Mouse (Mus musculus): Measurements from ENCODE around the gene Frg2f1.
A peak's percentile ranks its signal among the peaks of the same experiment; 100 is the strongest.
"Not testable (repeated sequence)": the region's sequence is repeated elsewhere in the genome, so short reads cannot be mapped to it uniquely, and the experiment has no call there.

Gene Frg2f1

DNA sequence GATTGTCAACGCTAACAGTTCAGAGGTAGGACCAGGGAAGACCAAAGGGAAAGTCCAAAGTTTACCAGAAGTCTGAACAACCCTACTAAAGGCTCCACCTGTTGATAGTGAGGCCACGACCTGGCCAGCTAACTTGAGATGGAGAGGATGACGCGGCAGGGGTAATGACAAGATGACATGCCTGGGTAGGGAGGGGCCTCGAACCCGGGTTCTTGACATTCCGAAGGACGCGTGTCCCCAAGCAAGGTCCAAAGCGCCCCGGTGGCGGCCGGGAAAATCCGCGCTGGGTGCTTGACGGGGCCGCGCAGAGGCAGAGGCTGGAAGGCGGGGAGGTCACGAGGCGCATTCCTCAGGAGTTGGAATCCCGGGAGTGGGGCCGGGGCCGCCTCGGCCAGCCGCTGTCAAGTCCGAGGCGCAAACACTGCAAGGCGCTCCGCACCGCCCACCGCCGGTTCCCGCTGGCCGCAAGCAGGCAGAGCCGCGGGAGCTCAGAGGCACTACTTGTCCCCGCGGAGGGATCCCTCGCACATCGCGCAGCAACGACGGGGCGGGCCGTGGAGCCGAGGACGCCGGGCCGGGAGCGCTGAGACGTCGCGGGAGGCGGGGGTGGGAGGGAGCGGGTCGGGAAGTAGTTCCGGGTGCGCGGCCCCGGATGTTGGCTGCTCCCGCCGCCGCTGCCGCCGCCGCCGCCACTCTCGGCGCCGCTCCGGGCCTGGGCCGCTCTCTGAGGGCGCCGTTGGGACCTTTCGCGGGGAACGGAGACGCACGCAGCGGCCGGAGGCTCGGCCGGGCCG lies at the start of gene Frg2f1:
Gene Frg2f1, minus strand, starts transcription at position 499 of the 794 bp plus-strand sequence.
- peak; percentile 96 for DNase-seq

DNA sequence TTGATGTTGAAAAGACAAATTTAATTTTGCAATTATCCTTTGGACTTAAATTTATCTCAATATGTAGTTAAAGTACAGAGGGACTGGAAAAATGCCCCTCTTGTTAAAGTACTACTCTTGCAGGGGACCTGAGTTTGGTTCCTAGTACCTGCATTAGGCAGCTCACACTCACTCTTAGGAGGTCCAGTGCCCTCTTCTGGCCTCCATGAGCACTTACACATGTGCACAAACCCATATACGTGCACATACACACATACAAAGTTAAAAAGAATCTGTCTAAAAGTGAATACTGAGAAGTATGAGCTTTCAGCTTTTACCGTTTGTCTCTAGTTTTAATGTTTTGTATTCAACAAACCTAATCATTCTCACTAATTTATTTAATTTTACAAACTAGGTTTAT lies 48.7 kb upstream of the Frg2f1 start:
- DNase-seq = no peak

DNA sequence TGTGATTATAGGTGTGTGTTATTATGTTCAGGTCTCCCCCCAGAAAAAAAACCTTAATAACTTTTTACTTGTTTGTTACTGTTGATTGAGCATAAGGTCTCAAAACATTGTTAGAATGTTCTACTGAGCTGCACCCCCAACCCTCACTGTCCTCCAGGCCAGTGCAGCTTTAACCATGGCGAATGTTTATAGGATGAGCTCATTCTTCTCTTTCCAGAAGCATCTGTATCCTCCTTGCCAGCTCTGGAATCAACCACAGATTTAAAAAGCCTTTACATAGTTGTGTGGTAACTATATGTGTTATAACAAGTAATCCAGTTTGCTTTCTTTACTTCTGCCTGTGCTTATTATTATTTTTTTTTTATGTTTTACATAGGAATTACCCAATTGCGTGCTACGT lies 36.1 kb upstream of the Frg2f1 start:
- no peak for DNase-seq

DNA sequence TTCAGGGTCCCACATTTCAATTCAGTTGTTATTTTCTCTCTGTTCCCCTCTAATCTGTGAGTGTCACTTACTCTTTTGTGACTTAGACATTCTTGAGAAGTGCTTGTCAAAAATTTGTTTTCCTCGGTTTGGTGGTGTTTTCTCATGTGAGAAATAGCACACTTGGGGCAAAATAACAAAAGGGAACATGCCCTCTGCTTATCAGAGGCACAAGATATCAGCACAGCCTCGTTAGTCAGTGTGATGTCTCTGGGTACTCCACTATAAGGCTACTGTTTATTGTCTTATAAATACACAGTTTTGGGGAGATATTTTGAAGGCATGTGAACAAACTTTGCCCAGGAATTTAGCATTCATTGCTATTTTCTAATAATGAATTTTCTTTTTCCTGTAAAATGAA lies 35.2 kb upstream of the Frg2f1 start:
- DNase-seq = no peak

DNA sequence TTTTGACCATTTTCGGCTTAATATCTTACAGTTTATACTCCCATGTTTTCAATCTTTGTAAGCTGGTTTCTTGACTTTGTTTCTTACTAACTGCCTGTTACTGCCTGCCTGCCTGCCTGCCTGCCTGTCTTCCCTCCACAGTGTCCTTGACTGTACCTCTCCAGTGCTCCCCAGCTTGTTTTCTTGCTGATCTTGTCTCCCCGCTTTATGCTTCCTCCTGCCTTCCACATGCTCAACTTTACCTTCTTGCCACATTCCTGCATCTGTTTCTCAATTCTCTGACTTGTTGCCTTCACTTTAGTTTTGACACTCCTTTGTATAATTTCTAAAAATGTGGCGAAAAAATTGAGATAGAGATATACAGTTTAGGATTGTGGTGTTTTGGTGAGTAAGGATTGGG lies 33.4 kb upstream of the Frg2f1 start:
- DNase-seq = no peak

DNA sequence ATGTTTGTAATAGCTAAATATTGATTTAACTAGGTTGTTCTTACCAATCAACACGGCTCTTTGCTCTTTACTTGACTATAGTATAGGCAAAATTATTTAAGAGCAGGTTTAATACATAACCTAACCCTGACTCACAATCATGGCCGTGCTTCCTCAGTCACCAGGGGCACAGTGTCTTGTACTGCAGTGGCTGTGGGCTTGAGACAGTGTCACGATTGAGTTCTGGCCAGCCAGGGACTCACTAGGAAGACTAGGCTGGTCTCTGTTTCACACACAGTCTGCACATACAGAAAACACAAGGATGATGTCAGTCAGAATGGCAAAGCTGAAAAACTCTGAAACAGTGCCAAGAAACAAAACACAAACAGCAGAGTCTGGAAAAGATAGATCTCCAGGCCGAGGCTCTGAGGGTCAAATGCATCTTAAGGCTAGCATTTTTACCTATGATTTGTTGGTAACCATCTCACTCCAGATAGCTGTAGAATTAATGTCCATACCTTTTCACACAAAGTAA lies 27.1 kb upstream of the Frg2f1 start:
- no peak for DNase-seq

DNA sequence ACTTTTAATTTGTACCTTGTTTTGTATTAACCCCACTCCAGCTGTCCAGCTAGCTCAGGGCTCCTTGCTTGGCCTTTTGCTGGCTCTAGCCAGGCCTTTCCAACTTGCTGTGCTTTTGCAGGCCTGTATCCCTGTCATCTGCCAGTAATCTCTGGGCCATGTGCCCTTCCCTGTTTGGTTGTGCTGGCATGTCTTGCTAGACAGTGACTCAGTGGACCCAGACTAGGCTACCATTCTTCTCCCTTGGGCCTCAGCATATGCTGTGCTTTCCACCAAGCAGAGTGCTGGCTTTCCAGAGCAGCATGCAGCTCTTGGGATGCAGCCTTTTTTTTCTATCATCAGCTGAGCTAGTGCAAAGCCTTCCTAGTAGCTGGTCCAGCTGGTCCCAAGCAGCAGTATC lies 23.8 kb upstream of the Frg2f1 start:
- DNase-seq = no peak

DNA sequence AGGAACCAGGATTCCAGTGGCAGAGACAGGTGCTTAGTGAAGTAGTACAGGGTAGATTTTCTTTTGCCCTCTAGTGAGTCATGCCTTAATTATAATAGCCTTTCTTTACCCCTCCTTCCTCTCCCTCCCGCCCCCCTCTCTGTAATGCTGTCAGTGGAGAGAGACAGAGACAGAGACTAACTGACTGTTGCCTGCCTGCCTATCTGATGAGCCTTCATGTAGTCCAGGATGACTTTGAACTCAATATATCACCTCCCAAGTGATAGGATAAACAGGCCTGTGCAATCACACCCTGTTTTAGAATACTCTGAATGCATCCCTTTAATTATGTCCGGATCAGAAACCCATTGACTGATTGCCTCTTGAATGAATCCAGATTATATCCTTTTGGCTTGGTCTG lies 16.1 kb upstream of the Frg2f1 start:
- no peak for DNase-seq

DNA sequence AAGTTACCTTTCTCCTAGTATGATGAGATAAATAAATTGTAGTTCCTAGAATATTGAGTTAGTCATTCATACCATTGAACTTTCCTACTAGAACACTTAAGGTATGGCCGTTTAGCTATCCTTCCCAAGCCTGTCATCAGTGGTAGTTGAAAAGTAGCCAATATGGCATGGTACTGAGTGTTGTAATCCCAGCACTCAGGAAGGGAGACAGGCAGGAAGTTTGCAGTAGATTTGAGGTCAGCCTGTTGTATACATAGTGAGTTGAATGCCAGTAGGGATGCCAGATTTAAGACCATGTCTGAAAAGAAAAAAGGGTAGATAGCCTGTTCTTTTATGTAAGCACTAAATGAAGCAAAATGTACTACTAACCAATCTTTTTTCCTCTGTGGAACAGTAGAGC lies 11.5 kb upstream of the Frg2f1 start:
- no peak for DNase-seq

DNA sequence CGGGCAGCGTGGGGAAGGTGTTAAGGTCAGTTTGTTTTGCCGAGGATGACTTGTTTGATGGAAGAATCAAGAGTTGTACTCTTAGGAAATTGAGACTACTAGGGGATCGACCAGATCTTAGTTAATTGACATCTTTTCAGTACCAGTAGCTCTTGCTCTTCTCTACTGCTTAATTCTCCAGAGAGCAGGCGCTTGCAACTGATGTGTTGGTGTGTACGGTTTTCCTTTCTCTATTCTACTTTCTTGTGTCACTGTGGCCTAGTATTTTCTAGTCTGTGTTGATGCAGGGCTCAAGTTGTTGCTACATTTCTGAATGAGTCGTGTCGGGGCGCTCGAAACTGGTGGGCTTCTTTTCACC lies 1.2 kb upstream of the Frg2f1 start:
- no peak for DNase-seq

DNA sequence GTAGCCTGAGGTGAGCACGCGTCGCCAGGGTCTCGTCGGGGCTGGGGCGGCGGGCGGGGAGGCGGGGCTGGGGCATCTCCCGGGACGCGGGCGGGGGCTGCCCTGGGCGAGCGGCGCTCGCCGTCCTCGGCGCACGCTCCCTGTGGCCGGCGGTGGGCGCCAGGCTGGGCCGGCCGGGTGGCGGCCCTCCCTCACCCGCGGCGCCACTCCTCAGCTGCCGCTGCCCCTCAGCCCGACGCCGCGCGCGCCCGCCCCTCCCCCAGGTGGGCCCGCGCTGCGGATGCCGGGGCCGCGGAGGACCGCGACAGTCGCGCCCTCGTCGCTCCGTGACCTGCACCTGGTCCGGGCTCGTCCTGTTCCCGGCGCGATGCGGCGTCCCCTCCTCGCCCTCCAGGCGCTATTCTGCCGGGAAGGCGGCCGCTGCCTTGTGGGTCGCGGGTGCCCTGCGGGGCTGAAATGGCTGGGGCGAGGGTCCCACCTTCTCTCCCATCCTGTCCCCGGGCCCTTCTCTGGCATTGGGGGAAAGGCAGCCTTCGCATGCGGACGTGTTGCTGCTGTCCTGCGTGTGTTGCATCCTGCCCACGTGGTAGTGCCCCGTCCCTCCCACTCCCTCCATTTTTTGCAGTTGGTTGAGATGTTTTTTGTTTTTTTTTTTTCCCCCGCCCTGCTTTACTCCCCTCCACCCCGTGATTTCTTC lies 655 bp upstream of the Frg2f1 start:
- DNase-seq = no peak

DNA sequence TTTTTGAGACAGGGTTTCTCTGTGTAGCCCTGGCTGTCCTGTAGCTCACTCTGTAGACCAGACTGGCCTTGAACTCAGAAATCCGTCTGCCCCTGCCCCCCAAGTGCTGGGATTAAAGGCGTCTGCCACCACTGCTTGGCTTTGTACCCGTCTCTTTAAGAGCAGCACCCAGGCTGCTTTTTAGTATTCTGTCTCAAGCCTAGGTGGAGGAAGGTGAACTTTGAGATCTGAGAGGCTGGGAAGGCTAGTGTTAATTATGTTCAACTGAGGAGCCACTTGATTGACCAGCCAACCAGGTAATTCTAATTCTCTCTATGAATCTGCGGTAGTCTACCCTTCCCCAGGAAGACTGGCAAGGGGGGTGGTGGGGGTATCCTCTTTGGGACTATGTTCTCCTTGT lies 1.9 kb downstream of the Frg2f1 start:
- no peak for DNase-seq

DNA sequence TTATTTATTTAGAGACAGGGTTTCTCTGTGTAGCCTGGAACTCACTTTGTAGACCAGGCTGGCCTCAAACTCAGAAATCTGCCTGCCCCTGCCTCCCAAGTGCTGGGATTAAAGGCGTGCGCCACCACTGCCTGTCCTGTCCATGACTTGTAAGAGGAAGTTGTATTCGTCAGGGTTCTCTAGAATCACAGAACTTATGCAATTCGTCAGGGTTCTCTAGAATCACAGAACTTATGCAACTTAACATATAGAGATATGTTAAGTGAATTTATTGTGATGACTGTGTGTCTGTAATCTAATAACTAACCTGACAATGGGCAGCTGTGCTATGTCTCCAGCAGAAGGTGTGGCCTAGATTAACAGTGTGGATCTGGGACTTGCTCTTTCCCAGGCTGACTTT lies 2.7 kb downstream of the Frg2f1 start, which contains the start of gene Foxj3:
Gene Foxj3, plus strand, starts transcription at position 390 of the 400 bp plus-strand sequence.
- not testable (repeated sequence) for DNase-seq

DNA sequence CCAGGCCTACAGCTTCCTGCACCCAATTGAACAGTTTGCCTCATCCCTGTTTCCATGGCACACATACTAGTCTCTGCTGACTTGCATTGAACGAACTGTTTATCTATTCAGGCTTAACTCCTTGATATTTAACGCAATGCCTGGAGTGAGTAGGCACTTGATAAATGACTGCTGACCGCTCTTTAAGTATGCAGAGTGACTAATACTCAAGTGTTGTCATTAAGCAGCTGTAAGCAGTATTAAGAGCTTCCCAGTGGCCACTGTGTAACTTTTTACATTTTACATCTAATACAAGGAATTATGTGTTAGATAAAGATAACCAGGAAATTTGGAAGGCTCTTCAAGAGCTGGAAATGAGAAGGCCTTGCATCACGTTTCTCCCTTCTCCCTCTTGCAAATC lies 4.2 kb downstream of the Frg2f1 start:
- DNase-seq = no peak

DNA sequence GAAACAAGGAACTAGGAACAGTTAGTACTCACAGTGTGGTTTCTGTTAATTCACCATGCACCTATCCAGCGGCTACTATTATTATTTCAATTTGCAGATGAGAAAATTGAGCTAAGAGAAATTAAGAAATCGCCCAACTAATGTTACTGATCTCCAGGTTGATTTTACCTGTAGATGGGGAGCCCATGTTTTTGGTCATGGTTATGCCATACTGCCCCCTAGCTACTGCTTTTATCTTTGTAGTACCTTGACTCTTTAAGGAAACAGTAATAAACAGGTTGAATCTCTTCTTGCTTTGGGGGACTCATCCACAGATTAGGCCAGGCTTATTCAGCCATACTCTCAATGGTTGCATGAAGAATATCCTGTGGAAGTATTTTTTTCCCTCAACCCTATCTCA lies 7.5 kb downstream of the Frg2f1 start:
- no peak for DNase-seq

DNA sequence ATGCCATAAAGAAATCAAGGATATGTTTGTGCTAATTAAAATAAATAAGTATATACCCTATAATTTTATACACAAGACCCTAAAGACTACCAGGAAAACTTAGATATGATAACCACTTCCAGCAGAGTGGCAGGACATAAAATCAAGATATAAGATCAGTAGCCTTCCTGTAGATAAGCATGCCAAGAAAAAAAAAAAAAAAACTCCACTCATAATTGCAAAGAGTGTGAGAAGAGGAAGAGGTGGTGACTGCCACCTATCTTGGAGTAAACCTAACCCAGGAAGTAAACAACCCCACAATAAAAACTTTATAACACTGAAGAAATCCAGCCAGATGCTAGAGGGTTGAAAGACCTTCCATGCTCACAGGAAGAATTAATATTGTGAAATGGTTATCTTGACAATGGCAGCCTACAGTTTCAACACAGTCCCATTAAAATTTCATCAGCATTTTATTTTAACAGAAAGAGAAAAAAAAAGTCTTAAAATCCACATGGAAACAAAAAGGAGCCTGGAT lies 12.9 kb downstream of the Frg2f1 start:
- no peak for DNase-seq

DNA sequence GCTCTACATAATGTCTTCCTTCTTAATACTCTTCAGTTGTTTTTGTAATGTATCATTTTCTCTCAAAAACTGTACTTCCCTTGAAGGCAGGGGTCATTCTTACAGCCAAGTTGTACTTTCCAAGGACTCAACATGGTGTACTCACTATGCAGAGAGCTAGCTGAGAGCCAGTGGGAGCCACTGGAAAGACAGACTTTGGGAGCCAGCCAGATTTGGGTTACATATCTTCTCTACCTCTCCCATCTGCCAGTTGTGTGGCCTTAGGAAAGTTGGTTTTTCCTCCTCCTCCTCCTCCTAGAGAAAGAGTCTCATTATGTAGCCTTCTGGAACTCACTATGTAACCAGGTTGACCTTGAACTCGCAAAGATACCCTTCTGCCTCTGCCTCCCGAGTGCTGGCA lies 14.9 kb downstream of the Frg2f1 start:
- DNase-seq = no peak

DNA sequence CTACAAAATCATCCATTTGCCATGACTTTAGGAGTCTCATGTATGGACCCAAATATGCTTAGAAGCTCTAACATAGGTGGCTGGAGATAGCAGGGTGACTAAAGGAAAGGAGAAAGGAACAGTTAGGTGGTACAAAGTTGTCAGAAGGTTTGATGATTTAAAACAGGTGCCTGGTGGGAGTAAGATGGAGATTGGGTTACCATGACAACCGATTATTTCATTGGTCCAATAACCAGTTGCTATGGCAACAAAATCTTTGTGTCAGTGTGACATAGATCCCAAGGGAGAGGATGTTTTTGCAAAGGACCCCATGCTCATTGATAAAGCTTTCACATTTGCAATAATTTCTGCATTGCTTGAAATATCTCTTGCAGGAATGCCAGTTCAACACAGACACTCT lies 15.3 kb downstream of the Frg2f1 start:
- no peak for DNase-seq

DNA sequence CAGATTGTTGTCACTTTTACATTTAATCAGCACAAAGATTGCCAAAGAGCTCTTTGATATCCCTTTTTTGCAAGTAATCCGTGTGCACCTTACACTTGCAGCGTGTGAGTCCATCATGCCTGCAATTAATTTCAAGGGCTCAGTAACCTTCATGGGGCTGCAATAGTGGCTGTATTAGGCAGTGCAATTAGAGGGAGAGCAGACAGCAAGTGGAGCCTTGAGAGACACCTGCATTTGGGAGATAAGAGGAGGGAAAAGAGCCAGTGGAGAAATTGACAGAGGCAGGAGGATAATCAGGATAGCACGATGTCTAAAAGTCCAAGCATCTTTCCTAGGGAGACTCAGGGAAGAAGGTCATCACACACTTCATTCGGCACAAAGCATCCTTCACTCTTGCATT lies 15.8 kb downstream of the Frg2f1 start:
- no peak for DNase-seq

DNA sequence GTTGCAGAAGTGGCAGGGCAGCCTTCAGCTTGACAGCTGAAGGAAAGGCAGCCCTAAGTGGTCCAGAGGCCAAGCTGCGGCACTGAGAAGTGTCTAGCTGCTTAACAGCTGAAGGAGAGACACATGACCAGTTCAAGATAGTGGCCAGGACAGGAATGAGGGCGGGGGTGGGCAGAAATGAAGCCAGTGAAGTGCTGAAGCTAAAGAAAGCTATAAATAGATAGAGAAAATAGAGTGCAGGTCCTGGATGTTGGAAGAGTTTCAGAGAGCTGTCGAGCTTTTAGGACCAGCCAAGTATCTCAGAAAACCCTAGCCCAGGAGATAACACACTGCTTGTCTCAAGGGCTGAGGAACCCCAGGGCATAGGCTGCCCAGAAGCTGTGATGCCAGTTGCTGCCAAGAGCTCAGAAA lies 26.6 kb downstream of the Frg2f1 start:
- no peak for DNase-seq

DNA sequence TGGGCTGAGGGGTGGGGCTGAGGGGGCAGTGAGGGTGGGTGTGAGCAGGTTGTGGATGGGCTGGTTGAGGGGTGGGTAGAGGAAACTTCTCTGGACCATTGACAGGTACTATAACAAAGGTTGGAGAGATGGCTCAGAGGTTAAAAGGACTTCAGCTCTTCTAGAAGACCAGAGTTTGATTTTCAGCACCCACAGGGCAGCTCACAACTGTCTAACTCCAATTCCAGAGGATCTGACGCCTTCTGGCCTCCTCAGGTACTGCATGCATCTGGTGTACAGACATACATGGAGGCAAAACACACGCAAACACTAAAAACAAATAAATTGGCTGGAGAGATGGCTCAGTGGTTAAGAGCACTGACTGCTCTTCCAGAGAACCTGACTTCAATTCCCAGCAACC lies 27.7 kb downstream of the Frg2f1 start:
- no peak for DNase-seq

DNA sequence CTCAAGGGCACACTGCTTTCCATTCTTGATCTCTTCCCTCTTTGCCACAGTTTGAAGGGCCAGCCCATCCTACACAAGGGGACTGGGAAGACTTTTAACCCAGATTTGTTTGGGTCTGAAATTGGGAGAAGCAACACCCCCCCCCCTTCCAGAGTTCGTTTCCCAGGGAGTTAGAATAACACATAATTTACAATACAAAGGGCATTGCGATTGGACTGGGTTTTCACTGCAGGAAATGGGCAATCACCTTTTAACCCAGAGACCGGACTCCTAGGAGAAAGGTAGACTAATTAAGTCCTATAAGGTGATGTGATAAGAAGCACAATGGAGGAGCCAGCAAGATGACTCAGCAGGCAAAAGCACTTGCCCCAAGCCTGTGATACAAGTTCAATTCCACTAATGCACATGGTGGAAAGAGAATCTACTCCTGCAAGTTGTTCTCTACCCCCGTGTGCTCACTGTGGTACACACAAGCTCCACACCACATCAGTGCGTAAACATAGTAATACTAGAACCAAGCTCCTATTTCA lies 40.9 kb downstream of the Frg2f1 start:
- no peak for DNase-seq

DNA sequence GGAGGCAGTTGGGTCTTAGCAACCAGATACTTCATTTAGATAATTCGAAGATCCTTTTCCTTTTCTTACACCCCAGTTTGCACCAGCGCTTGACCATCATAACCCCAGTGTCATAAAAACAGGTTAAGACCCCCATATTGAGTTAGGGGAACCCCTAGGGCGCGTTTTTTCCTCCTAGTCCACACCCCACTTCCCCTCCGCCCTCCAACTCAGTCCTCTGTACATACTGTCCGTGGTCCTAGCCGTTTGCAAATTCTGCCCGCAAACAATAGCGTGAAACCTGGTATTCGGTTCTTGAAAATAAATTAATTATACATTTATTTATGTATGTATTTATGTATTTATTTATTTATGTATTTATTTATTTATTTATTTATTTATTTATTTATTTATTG lies 46.4 kb downstream of the Frg2f1 start:
- DNase-seq = no peak

Measured in right cerebral cortex, postnatal 25 days (tissue).